Mouse (Mus musculus) lung, postnatal 0 days (tissue): ENCODE measurements around the gene S1pr4.

ENCODE experiments used
- CTCF ChIP-seq: IDR thresholded peaks from 2 replicates; pipeline ENCODE4 v1.5.1; 2016; ENCODE audit warnings: antibody characterized with exemption, mild to moderate bottlenecking
- EP300 ChIP-seq: IDR thresholded peaks from 2 replicates; pipeline ENCODE4 v1.6.1; 2016; ENCODE audit warnings: antibody characterized with exemption, mild to moderate bottlenecking, control low read depth

DNA sequence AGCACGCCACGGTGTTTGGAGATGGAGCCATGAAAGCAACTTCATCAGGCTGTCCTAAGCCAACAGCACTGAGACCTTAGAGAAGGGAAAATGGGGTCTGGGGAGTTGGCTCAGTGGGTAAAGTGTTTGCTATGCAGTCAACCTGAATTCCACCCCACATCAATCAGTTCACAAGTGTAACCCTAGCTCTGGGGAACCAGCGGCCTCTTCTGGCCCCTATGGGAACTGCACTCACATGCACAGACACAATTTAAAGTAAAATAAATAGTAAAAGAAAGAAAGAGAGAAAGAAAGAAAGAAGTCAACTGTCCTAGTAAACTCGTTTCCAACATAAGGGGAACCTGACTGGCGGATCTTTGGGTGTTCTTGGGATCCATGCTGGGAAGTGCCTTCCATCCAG lies 13.9 kb upstream of the S1pr4 start:
- TF ChIP-seq CTCF, result no peak
- no peak for TF ChIP-seq EP300
